Mouse (Mus musculus): ENCODE measurements around the gene Grik2. TPM values are rescaled to one million over a fixed set of nuclear protein-coding genes. Genes with fewer than 3 reads are reported as not detected.
"Not testable (repeated sequence)": the region's sequence is repeated elsewhere in the genome, so short reads cannot be mapped to it uniquely, and the experiment has no call there.

Gene Grik2
- total and polyA plus RNA-seq, 2 experiments from 2014 or later: 0.15 to 0.30 TPM

DNA sequence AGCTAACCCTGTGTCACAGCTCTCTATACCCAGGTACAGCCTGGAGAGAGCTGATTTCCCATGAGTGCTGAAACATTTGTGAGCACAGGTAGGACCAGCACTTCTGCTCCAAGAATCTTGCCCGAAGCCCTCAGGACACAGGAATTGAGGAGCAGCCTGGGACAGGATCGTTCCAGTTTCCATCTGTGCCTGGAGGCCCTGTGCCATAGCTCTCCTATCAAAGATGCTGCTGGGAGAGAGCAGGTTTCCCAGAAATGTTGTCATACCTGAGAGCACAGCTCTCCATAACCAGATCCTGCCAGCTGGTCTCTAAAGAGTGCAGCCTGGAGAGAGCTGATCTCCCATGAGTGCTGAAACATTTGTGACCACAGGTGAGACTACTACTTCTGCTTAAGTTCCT, 420.0 kb downstream of the Grik2 start:
- 80% methylated on average over 2 of the region's 2 CpGs for WGBS
- Histone ChIP-seq H3K4me1 (ENCODE audit: control insufficient read depth, insufficient read depth) (no peaks in the 10 kb centered on the region), H3K27me3 (ENCODE audit: control insufficient read depth, insufficient read depth, low read length) (no peaks in the 10 kb centered on the region), H3K36me3 (replicated peaks; ENCODE audit: control insufficient read depth, insufficient read depth, low read length) (no peaks in the 10 kb centered on the region), H3K9me3 (replicated peaks; ENCODE audit: control insufficient read depth, low read length) (no peaks in the 10 kb centered on the region), H3K4me3 (ENCODE audit: low read depth, low read length) (no peak overlapping the region), H3K27ac (ENCODE audit: low read depth) (no peak overlapping the region), H3K9ac (replicated peaks; ENCODE audit: low read depth, low read length) (no peak overlapping the region), H3K4me2 (ENCODE audit: low read depth, low read length) (no peak overlapping the region)
- DNase-seq (ENCODE audit: low spot score) (no peak), ATAC-seq (ENCODE audit: insufficient read depth, low read depth) (no peak)
- no peak for TF ChIP-seq CTCF (IDR thresholded peaks at IDR 0.05; ENCODE audit: low read depth)
- TF ChIP-seq EP300 (IDR thresholded peaks at IDR 0.05; ENCODE audit: low read depth): no peak

DNA sequence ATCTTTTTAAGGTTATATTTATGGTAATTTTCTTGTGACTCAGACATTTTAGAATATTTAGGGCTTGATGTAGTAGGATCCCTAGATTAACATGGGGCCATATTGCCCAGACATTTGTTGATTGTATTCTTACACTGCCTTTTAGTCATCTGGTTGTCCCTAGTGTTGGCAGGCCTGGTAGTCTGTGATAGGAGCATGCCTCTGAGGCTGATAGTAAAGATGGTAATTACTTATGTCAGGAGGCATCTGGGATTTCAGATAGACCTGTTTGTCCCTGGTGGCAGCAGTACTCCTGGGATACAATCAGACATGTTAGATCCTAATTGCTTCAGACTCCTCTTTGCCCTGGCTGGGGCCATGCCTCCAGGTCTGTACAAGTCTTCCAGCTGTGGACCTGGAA, 423.3 kb downstream of the Grik2 start:
- ATAC-seq (ENCODE audit: insufficient read depth, low read depth): no peak
- H3K9me3 ChIP-seq (replicated peaks; ENCODE audit: control insufficient read depth, low read length): no peaks in the 10 kb centered on the region
- no peak overlapping the region for H3K9ac ChIP-seq (replicated peaks; ENCODE audit: low read depth, low read length)
- H3K36me3 ChIP-seq (replicated peaks; ENCODE audit: control insufficient read depth, insufficient read depth, low read length): no peaks in the 10 kb centered on the region
- TF ChIP-seq EP300 (IDR thresholded peaks at IDR 0.05; ENCODE audit: low read depth): no peak
- TF ChIP-seq CTCF (IDR thresholded peaks at IDR 0.05; ENCODE audit: low read depth): no peak
- DNase-seq (ENCODE audit: low spot score): no peak
- no peaks in the 10 kb centered on the region for H3K27me3 ChIP-seq (ENCODE audit: control insufficient read depth, insufficient read depth, low read length)
- H3K4me2 ChIP-seq (ENCODE audit: low read depth, low read length): no peak overlapping the region
- H3K4me1 ChIP-seq (ENCODE audit: control insufficient read depth, insufficient read depth): no peaks in the 10 kb centered on the region
- H3K27ac ChIP-seq (ENCODE audit: low read depth): no peak overlapping the region
- H3K4me3 ChIP-seq (ENCODE audit: low read depth, low read length): no peak overlapping the region

DNA sequence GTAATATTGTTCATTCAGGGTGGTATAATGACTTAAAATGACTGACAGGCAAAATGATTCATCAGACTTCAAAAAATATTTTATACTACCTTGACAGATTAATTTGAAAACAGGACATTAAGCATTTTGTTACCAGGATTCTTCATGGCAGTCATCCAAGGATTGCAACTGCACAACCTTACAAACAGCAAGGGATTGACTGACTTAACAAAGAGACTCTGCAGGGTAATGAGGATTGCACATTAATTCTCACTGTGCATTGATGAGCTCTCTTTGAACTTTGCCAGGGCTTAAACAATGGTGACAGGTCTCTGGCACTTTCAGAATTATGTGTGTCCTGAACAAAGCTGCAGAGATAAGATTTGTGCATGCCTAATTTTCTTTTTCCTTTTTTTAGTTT, 466.2 kb downstream of the Grik2 start:
- DNase-seq (ENCODE audit: low spot score): no peak
- H3K27ac ChIP-seq (ENCODE audit: low read depth): no peak overlapping the region
- no peaks in the 10 kb centered on the region for H3K36me3 ChIP-seq (replicated peaks; ENCODE audit: control insufficient read depth, insufficient read depth, low read length)
- TF ChIP-seq CTCF (IDR thresholded peaks at IDR 0.05; ENCODE audit: low read depth): no peak
- TF ChIP-seq EP300 (IDR thresholded peaks at IDR 0.05; ENCODE audit: low read depth): no peak
- no peak overlapping the region for H3K9ac ChIP-seq (replicated peaks; ENCODE audit: low read depth, low read length)
- H3K9me3 ChIP-seq (replicated peaks; ENCODE audit: control insufficient read depth, low read length): no peaks in the 10 kb centered on the region
- no peaks in the 10 kb centered on the region for H3K27me3 ChIP-seq (ENCODE audit: control insufficient read depth, insufficient read depth, low read length)
- ATAC-seq (ENCODE audit: insufficient read depth, low read depth): no peak
- H3K4me3 ChIP-seq (ENCODE audit: low read depth, low read length): no peak overlapping the region
- H3K4me1 ChIP-seq (ENCODE audit: control insufficient read depth, insufficient read depth): no peaks in the 10 kb centered on the region
- H3K4me2 ChIP-seq (ENCODE audit: low read depth, low read length): no peak overlapping the region

DNA sequence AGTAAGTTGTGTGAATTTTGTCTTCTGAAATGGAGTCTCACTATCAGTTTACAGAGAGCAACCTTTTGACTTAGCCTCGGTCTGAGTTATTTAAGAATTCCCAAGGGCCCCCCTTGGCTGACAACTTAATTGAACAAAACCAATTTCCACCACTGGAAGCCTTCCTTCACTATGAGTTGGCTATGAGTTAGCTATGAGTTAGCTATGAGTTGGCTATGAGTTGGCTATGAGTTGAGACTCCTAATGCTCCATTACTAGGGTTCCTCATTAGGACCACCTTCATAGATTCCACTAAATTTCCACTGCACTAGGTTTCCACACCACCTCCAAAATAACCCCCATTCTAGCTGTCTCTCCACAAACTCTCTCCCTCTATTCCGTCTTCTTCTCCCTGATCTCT, 468.7 kb downstream of the Grik2 start:
- no peak for TF ChIP-seq CTCF (IDR thresholded peaks at IDR 0.05; ENCODE audit: low read depth)
- no peak overlapping the region for H3K27ac ChIP-seq (ENCODE audit: low read depth)
- DNase-seq (ENCODE audit: low spot score): no peak
- H3K4me3 ChIP-seq (ENCODE audit: low read depth, low read length): no peak overlapping the region
- H3K9me3 ChIP-seq (replicated peaks; ENCODE audit: control insufficient read depth, low read length): no peaks in the 10 kb centered on the region
- no peak overlapping the region for H3K9ac ChIP-seq (replicated peaks; ENCODE audit: low read depth, low read length)
- no peaks in the 10 kb centered on the region for H3K4me1 ChIP-seq (ENCODE audit: control insufficient read depth, insufficient read depth)
- ATAC-seq (ENCODE audit: insufficient read depth, low read depth): no peak
- no peaks in the 10 kb centered on the region for H3K27me3 ChIP-seq (ENCODE audit: control insufficient read depth, insufficient read depth, low read length)
- no peak overlapping the region for H3K4me2 ChIP-seq (ENCODE audit: low read depth, low read length)
- H3K36me3 ChIP-seq (replicated peaks; ENCODE audit: control insufficient read depth, insufficient read depth, low read length): no peaks in the 10 kb centered on the region
- 73% methylated on average over 2 of the region's 2 CpGs for WGBS

DNA sequence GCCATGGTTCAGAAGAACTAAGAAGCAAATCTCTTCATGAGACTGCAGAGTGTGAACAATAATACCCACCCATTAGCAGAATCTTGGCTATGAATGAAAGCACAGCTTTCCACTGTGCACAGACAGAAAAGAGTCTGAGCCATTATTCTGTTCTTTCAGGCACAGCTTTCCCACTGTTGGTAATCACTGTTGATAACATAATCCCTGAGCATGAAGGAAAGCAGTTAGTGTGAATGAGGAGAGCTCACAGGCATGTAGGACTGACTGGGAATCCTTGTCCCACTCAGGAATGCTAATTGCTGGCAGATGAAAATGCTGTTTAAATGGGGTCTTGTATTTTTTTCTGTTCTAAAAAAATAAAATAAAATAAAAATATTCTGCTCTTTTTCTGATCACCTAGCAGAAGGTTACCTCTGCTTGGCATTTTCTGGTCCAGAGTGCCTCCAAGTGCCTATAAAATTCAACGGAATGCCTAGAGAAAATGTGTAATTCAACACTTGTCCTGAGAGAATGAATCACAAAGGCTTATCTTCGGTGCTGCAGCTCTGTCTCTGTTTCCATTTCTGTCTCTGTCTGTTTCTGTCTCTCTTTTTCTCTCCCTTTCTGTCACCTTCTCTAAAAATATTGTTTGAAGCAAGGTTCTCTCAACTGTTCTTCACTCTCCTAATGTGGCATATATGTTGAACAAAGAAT, 532.2 kb downstream of the Grik2 start:
- WGBS: 8% methylated on average over 2 of the region's 2 CpGs
- H3K4me2 ChIP-seq (ENCODE audit: low read depth, low read length): no peak overlapping the region
- H3K27me3 ChIP-seq (ENCODE audit: control insufficient read depth, insufficient read depth, low read length): no peaks in the 10 kb centered on the region
- no peak overlapping the region for H3K4me3 ChIP-seq (ENCODE audit: low read depth, low read length)
- H3K9me3 ChIP-seq (replicated peaks; ENCODE audit: control insufficient read depth, low read length): no peaks in the 10 kb centered on the region
- no peak overlapping the region for H3K27ac ChIP-seq (ENCODE audit: low read depth)
- H3K36me3 ChIP-seq (replicated peaks; ENCODE audit: control insufficient read depth, insufficient read depth, low read length): no peaks in the 10 kb centered on the region
- H3K9ac ChIP-seq (replicated peaks; ENCODE audit: low read depth, low read length): no peak overlapping the region
- TF ChIP-seq EP300 (IDR thresholded peaks at IDR 0.05; ENCODE audit: low read depth): no peak
- no peak for TF ChIP-seq CTCF (IDR thresholded peaks at IDR 0.05; ENCODE audit: low read depth)
- DNase-seq (ENCODE audit: low spot score): no peak
- H3K4me1 ChIP-seq (ENCODE audit: control insufficient read depth, insufficient read depth): no peaks in the 10 kb centered on the region
- ATAC-seq (ENCODE audit: insufficient read depth, low read depth): no peak

DNA sequence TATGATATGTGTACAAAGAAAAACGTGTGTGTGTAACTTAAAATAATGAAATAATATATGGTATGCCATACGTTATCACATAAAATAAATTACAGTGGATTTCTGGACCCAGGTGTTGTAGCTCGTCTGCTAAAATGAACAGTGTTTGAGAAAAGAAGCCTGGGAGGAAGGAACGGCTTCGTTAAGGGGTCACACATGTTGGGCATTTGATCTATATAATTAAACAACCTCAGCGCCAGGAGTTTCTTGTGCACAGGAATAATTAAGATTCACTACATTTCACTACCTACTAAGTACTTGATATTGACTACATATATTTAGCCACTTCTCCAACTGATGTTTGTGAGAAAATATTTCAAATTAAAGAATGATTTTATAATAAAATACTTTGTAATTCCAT, 551.2 kb downstream of the Grik2 start:
- not testable (repeated sequence) for H3K9ac ChIP-seq (replicated peaks; ENCODE audit: low read depth, low read length); H3K9me3 ChIP-seq (replicated peaks; ENCODE audit: control insufficient read depth, low read length); H3K4me3 ChIP-seq (ENCODE audit: low read depth, low read length); H3K4me1 ChIP-seq (ENCODE audit: control insufficient read depth, insufficient read depth); ATAC-seq (ENCODE audit: insufficient read depth, low read depth); DNase-seq (ENCODE audit: low spot score); H3K4me2 ChIP-seq (ENCODE audit: low read depth, low read length); H3K27me3 ChIP-seq (ENCODE audit: control insufficient read depth, insufficient read depth, low read length); H3K27ac ChIP-seq (ENCODE audit: low read depth); H3K36me3 ChIP-seq (replicated peaks; ENCODE audit: control insufficient read depth, insufficient read depth, low read length)
- 67% methylated on average over 6 of the region's 6 CpGs for WGBS

DNA sequence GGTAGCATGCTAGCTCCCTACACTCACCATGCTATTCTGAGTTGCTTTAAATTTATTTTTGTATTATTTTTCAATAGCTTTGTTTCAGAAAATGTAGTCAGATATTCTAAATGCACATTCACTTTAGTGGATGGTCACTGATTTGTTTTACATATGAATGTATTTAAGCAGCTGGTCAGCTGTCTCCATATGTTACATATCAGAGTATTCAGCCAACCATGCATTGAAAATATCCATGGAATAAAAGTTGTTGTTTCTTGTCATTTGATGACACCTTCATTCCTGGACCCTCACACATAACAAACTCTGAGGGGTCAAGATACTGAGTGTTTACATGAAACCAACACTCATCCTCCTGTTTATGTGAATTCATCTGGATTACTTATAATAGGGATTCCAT, 551.7 kb downstream of the Grik2 start:
- not testable (repeated sequence) for H3K4me1 ChIP-seq (ENCODE audit: control insufficient read depth, insufficient read depth); ATAC-seq (ENCODE audit: insufficient read depth, low read depth); H3K27me3 ChIP-seq (ENCODE audit: control insufficient read depth, insufficient read depth, low read length); H3K4me3 ChIP-seq (ENCODE audit: low read depth, low read length); H3K9me3 ChIP-seq (replicated peaks; ENCODE audit: control insufficient read depth, low read length); H3K9ac ChIP-seq (replicated peaks; ENCODE audit: low read depth, low read length); H3K27ac ChIP-seq (ENCODE audit: low read depth); H3K36me3 ChIP-seq (replicated peaks; ENCODE audit: control insufficient read depth, insufficient read depth, low read length); DNase-seq (ENCODE audit: low spot score); H3K4me2 ChIP-seq (ENCODE audit: low read depth, low read length)

Data from heart, postnatal 0 days (tissue).